Mouse (Mus musculus) left cerebral cortex, postnatal 10 days (tissue): ENCODE data around the gene Fndc7. TPM values are rescaled to one million over a fixed set of nuclear protein-coding genes. Genes with fewer than 3 reads are reported as not detected.

Experiments used
- DNase-seq, 2 experiments: peaks; one replicate each; pipeline ENCODE4 v3.0.0; 2021 to 2022; ENCODE audit warnings: low spot score in 2 of 2, mixed read lengths in 1 of 2; ENCODE audit errors: extremely low spot score in 1 of 2
- intact Hi-C: fragments of 180-260 bp; cut with DNase I; formaldehyde crosslinking; loops from one replicate; pipeline ENCODE4 v1.15.1; 2025
- total RNA-seq, 2 experiments: library from RNA; stranded (reverse); gene quantifications; 2 replicates each; pipeline ENCODE4 v1.2.3; 2021

The Fndc7 gene
- total RNA-seq: not detected

DNA sequence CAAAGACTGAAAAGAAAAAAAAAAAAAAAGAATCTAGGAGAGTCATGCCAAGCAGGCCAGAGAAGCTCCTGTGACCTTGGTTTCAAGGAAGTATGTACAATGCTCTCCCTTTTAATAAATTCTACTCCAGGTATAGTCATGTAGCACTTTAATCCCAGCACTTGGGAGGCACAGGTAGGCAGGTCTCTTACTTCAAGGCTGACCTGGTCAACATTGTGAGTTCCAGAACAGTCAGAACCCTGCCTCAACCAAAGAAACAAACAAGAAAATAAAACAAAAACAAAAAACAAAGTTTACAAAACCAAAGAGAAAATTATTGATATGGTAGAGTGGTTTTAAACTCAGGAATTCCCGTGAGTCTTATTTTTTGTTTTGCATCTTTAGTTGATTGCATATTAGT is at the start of gene Fndc7:
Gene Fndc7, minus strand, starts transcription at position 101 of the 400 bp plus-strand sequence.
- no peak for DNase-seq
- intact Hi-C loops: no loop called here

DNA sequence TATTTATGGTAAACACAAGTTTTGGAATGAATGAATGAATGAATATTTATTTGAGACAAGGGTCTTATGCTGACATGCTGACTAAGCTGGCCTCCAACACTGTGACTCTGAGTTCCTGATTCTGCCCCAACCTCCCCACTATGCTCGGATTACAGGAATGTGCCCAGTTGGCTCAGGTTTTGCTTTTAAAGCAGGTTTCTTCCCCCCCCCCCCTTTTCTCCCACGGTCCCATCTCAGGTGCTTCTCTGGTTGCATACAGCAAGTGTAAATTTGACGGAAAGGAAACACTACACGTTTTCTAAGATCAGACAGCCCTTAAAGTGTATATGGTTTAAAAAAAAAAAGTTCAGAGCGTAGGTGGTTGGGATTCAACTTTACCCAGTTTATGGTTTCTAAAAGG is 49.8 kb upstream of the Fndc7 start, which contains the start of gene Henmt1:
Gene Henmt1, plus strand, starts transcription at position 301 of the 400 bp plus-strand sequence.
- no peak for DNase-seq
- intact Hi-C loops: no loop called here

DNA sequence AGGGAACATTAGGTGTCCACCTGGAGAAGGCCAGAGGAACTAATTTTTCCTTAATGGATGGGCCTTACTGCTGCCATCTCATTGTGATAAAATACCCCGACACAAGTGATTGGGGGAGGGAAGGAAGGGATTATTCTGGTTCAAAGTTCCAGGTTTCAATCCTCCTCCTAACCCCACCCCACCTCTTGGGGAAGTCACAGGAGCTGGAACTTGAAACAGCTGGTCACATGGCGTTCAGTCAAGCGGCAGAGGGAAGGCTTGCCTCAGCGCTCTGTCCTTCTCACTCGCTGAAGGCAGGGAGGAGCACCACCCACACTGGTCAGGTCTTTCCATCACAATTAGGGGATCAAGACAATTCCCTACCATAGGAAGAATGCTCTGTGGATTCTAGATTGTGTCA is 48.9 kb upstream of the Fndc7 start:
- intact Hi-C loops: no loop called here
- no peak for DNase-seq

DNA sequence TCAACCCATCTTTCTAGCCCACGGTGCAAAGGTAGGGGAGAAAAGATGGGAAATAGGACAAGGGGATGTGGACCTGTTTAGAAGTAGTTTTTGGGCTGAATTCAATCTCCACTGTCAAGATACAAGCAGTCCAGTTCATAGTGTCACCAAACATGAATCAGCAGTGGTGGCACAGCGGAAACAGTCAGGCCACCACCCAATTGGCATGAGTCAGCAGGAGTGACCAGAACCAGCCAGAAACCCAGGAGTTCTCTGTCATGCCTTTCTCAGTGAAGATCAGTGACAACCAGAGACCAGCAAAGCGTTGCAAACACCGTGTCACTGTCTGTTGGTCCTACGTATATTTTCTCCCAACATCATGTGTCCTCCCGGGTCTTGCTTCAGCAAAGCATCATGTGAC is 43.7 kb upstream of the Fndc7 start:
- intact Hi-C loops: no loop called here
- no peak for DNase-seq

DNA sequence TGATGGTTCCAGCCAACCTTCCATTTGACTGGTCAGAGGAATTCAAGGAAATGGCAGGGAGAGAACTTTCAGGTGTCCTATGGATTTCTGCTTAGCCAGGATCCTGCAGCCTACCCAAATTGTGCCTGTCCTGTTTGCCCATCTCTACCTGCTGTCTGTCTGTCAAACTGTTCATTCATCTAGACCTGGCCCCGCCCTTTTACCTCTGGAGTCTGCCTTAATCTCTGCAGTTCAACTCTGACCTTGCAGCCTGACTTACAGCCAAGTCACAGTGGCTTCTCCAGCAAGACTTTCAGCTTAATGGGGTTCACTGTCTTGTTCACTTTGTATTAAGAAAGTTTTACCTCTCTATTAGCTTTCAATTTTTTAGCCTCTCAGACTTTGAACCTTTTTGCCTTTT is 36.5 kb upstream of the Fndc7 start:
- intact Hi-C loops: no loop called here

DNA sequence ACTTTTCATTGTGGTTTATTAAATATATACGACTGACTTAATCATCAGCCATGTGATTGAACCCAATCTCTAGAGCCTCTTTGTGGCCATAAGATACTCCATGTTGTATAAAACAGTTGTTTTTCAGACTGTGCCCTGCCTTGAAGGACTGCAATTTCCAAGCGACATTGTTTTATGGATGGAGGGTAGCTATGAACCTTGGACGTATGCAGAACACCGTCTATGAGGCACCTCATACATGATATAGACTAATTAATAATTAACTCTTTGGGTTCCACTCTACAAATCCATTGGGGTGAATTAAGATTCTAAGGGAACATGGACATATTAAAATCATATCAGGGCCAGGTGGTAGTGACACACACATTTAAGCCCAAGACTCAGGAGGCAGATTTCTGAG is 35.9 kb upstream of the Fndc7 start:
- intact Hi-C loops: no loop called here
- DNase-seq: no peak

More for the DNA sequence above, 36.5 kb upstream of the Fndc7 start:
- DNase-seq: no peak

DNA sequence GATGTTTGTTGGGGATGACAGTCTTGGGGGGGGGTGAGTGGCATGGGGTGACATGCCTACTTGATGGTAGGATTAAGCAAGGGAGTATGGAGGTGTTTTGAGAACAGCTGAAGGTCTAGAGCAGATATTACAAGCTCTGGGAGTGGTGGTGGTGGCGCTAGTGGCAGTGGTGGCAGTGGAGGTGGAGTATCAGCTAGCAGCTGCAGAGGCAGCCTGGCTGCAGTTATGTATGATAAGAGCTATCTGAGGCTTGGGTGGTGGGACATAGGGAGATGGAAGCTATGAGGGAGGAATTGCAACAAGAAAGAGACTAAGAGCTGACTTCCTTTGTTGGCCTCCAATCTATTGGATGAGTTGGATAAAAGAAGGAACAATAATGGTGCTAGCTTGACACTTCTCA is 32.0 kb upstream of the Fndc7 start:
- no peak for DNase-seq
- intact Hi-C loops: no loop called here

DNA sequence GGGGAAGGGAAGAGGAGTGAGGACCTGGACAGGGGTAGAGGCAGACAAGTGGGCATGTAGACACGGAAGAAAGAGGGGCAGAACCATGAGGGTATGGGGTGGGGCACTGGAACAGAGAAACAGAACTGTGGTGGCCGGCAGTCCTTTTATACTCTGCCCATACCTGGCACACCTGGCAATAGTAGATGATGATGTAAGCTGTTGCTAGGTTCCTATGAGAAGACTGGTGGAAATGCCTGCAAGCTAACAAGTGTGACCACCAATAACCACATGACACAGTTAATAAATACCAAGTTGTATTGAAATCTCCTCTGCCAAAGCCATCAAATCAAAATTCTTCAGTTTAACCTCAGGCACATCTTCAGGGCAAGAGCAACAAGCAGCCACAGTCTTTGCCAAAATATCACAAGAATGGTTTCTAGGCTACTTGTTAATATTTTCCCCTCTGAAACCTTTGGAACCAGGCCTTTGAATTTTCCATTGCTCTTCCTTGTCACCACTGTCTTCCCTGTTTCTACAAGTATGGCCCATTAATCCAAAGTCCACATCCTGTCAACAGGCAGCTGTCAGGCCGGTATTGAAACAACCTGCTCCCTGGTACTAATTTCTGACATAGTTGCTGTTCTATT is 30.7 kb upstream of the Fndc7 start:
- no peak for DNase-seq
- intact Hi-C loops: no loop called here

DNA sequence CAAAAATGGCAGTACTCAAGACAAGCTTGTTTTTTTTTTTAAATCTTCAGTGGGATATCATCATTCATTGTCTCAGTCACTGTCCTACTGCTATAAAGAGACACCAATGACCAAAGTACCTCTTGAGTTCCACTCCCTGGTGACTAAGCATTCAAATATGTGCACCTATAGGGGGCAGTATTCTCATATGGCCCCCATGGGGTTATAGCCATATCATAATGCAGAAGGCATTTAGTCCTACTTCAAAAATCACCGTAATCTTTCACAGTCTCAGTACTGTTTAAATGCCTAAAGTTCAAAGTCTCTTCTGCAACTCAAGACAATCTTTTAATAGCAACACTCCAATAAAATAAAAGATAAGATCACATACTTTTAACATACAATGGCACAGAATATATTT is 29.0 kb upstream of the Fndc7 start:
- intact Hi-C loops: loop anchor here (5.0 kb wide), 1 partner anchor 143 kb away; no protein-coding TSS in a partner anchor

DNA sequence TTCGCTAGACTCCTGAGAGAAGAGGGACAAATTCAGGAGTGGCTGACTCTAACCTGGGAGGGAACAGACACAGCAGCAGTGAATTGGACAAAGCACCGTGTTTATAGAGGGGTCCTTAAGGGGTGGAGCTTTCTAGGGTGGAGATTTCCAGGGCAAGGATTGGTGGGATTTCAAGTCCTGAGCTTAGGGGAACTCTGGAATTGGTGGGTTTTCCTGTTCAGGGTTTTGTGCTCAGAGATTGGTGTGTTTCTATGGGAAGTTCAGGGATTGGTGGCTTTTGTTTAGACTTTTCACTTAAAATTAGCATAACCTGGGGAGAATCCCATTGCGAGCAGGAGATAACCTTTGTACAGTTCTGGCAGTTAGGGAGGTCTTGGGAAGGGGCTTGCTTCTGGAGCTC is 28.2 kb upstream of the Fndc7 start:
- intact Hi-C loops: loop anchor here (5.0 kb wide), 1 partner anchor 144 kb away; no protein-coding TSS in a partner anchor
- no peak for DNase-seq

More for the DNA sequence above, 29.0 kb upstream of the Fndc7 start:
- no peak for DNase-seq

DNA sequence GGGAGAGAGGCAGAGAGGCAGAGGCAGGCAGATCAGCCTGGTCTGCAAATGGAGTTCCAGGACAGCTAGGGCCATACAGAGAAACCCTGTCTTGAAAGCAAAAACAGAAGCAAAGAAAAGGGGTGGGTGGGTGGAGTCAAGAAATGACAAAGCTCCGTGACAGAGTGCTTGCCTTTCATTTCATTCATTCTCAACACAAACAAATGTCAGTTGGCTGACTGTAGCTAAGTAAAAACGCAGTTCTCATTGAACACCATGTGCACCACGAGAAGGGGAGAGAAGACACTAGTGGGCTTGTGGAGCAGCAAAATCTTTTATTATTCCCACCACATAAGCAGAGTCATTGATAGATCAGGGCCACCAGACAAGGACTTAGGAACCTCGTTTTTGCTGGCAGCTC is 27.0 kb upstream of the Fndc7 start:
- intact Hi-C loops: loop anchor here (5.0 kb wide), 1 partner anchor 145 kb away; no protein-coding TSS in a partner anchor
- no peak for DNase-seq

DNA sequence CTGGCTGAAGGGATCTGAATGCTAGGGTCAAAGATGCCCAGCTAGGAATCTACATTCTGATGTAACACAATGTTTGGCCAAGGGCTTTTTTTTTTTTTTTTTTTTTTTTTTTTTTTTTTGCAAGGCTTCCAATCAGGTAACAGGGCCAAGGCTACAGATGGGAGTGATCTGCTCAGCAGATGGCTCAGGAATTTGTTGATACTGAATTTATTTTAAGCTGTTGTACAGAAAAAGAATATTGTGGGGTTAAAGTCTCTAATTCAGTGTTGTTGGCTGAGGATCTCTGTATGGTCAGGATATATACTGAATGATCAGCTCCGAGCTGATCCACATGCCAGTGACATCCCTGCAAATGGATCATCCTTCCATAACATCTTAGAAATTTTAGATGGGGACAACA is 26.2 kb upstream of the Fndc7 start:
- no peak for DNase-seq

DNA sequence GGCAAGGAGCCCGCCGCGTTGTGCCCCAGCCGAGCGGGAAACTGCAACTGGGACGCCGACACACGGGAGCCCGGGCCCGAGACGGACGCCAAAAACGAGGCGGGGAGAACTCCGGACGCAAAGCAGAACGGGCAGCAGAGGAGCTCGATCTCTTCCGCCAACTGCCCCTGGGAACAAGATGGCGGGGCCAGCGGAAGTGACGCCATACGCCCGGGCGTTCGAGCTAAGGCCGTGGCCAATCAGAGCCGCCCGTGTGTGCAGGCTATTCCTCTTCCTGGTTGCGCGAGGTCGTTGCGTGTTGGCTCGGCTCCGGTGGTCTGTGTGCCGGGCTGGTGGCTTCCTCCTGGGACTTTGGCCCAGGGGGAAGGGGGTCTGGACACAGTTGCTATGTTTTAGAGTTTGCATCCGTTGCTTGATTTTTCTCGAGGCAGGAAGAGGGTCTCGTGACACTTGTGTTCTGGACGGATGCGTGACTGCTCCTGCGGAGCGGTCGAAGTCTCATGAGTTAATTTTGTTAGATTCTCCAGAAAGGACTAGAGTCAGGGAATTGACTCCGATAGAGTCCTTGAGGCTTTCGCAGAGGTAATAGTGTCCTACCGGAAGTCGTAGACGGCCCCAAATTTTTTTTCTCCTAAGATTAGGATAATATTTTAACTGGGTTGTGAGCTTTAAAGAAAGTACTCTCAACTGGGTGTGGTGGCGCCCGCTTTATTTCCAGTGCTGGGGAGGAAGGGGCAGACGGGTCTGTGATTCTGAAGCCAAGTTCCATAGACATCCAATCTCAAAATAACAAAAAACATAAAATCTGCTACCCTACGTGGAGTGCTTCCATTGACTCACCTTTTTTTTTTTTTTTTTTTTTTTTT is 22.0 kb upstream of the Fndc7 start, which contains the start of gene Prpf38b:
Gene Prpf38b, minus strand, starts transcription at position 180 of the 866 bp plus-strand sequence.
- intact Hi-C loops: loop anchor here (5.0 kb wide), 2 partner anchors 51 to 69 kb away; partner anchors contain the start of gene Stxbp3

More for the DNA sequence above, 26.2 kb upstream of the Fndc7 start:
- intact Hi-C loops: loop anchor here (5.0 kb wide), 1 partner anchor 146 kb away; no protein-coding TSS in a partner anchor

DNA sequence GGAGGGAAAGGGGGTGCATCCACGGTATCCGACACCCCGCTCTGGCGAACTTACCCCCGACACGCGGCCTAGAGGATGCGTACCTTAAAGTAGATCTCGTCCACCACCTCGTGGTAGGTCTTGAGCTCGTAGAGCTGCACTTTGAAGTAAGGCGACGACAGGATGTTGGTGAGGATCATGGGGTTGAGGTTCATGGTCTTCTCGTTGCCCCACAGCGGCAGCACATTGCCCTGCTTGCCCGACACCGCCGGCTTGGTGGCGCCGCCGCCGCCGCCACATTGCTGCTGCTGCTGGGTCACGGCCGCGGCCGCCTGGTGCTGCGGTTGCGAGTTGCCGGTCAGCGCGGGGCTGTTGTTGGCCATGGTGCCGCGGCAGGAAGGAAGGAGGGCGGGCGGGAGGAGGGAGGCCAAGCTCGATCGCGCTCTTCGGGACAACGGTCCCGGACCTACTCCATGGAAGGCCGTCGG is 21.3 kb upstream of the Fndc7 start:
- peak; percentile 42 to 76 for DNase-seq
- intact Hi-C loops: loop anchor here (5.0 kb wide), 2 partner anchors 51 to 69 kb away; partner anchors contain the start of gene Stxbp3

More for the DNA sequence above, 22.0 kb upstream of the Fndc7 start, which contains the start of gene Prpf38b:
- peak; percentile 95 to 97 for DNase-seq

DNA sequence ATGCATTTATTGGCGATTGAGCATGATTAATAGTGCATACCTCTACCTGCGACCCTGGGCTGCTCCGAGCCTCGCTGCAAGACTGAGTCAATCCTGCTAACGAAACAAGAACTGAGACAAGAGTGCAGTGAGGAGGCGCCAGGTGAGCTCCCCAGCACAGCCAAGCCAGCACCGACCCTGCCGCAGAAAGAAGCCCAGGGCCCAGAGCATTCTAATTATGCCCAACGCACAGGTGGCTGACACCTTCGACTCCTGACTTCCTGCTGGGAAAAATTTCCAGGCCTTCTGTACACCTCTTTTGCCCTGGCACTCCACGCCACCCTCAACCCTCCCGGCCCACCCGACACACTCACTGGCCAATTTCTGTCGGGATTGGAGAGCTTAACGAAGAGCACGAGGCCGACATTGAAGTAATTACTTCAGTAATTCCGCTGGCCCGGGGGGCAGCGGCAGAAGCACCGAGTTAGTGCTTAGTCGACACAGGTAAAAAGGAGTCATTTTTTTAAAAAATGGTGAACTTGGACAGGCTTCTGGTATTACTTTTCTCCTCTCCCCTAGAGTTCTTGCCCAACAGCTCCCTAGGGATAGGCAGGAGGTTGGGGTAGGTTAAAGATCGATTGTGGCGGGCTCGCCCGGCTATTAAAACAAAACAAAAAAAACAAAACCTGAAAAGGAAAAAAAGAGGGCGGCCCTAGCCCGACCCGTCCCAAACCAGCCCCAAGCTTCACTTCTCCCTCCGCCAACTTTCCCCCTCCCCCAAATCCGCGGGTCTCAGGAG is 20.7 kb upstream of the Fndc7 start:
- intact Hi-C loops: loop anchor here (5.0 kb wide), 2 partner anchors 52 to 68 kb away; partner anchors contain the start of gene Stxbp3
- DNase-seq: no peak

DNA sequence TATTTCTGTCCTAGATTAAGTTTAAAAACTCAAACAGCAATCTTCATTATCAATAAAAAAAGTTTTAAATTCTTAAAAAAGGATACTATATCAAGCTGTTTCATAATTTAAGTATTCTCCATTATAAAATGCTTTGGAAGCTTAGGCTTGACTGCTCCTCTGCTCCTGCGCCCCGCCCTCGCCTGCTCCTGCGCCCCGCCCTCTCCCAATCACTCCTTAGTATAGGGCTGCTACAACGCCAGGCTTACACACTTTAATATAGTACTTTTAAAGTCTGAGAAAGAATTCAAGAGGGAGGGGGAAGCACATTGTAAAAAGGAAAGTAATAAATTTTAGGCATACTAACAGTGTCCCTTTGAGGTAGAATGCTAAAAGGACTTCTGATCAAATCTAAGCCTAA is 13.1 kb upstream of the Fndc7 start:
- no peak for DNase-seq
- intact Hi-C loops: no loop called here

DNA sequence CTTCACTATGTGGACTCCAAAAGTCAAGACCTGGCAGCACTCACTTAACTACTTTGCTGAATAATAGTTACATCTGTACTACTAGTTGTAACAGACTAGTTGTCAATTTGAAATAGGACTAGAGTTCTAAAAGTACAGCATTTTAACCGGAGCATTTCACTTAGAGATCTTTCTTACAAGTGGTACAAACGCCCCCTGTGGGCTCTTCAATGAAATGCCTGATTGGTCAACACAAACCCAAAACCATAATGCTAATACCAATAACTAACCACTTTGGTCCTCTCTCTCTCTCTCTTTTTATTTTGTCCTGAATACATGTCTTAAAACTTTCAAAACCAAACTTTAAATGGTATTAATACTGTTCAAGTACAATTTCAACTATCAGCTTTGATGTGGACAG is 12.2 kb upstream of the Fndc7 start:
- intact Hi-C loops: no loop called here
- no peak for DNase-seq

DNA sequence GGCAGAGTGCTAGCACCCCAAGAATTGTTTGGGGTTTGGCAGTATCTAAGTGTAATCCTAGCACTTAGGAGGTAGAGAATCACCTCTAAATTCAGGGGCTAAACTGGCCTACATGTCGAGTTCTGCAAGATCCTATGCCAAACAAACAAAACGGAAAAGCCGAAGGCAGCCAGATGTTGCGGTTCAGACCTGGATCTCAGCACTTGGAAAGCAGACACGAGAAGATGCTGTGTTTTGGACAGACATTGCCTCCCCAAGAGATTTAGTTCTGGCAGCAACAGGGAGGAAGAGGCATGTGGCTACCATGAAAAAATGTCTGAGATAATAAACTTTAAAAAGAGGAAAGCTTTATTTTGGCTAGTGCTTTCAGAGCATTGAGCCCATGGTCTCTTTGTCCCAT is 10.9 kb upstream of the Fndc7 start:
- intact Hi-C loops: no loop called here
- DNase-seq: no peak

DNA sequence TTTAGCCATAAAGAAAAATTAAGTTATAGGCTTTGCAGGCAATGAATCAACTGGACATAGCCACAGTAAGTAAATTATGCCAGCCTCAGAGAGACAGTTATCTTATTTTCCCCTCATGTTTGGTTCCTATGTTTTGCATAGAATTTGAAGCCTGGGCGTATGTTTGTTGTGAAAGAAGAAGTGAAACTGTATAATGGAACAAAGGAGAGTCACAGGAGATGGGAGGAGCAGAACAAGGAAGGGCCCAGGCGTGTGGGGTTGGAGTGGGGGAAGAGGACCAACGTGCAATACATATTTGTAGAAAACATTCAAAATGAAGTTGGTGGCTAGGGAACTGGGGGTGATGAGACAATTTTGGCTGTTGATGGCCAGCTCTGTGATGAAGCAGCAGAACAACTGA is 10.3 kb upstream of the Fndc7 start:
- intact Hi-C loops: no loop called here
- DNase-seq: no peak
